Mouse (Mus musculus): Measurements from ENCODE around the gene Olfr829. TPM values are rescaled to one million over a fixed set of nuclear protein-coding genes. Genes with fewer than 3 reads are reported as not detected.
"Not testable (repeated sequence)": the region's sequence is repeated elsewhere in the genome, so short reads cannot be mapped to it uniquely, and the experiment has no call there.

Gene Olfr829
- not detected in 2 replicates for total RNA-seq (2017)

- no peak for ATAC-seq (replicated peaks; ENCODE audit: low read depth, poor library complexity, severe bottlenecking)
Measured at GRCm38 (mm10) chr9:18854633-18855032, at the start of gene Olfr829. TSS of gene Olfr829 (plus strand) at chr9:18854933.

GRCm38 (mm10) chr9:18819426-18819825, 35.3 kb upstream of the Olfr829 start, which contains the start of gene Olfr828:
TSS of gene Olfr828 (minus strand) at chr9:18819526.
- ATAC-seq (replicated peaks; ENCODE audit: low read depth, poor library complexity, severe bottlenecking), result no peak

DNA sequence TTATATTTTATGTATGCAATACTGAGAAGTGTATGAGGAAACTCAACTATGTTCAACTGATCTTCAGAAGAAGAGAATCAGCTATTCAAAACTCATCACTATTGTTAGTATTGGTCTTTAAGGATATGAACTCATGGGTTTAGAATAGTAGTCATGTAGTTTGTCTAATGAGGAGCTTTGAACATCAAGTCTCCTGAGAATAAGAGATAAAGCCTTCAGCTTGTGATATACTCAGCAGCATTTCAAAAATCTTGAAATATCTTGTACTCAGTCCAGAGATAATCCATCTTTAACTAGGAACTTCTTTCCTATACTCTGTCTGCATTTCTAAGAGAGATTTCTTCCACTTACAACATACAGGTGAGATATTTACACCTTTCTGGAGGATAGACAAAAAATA, 19.7 kb downstream of the Olfr829 start, which contains the start of gene Olfr830:
Gene Olfr830, plus strand, starts transcription at position 301 of the 400 bp plus-strand sequence.
- no peak for ATAC-seq (replicated peaks; ENCODE audit: low read depth, poor library complexity, severe bottlenecking)

- ATAC-seq (replicated peaks; ENCODE audit: low read depth, poor library complexity, severe bottlenecking), result not testable (repeated sequence)
Measured at GRCm38 (mm10) chr9:18907699-18908098, 53.0 kb downstream of the Olfr829 start.

Other genes with a start within 250 kb of the Olfr829 start
- gene Muc16, start 180.4 kb upstream of the Olfr829 start, total RNA-seq (2017), result not detected in 2 replicates
- not detected in 2 replicates for gene Olfr24, start 90.9 kb upstream of the Olfr829 start, total RNA-seq (2017)
- not detected in 2 replicates for gene Olfr828, start 35.4 kb upstream of the Olfr829 start, total RNA-seq (2017)
- gene Olfr830, start 19.8 kb downstream of the Olfr829 start, total RNA-seq (2017), result not detected in 2 replicates
- not detected in 2 replicates for gene Olfr832, start 82.2 kb downstream of the Olfr829 start, total RNA-seq (2017)
- gene Olfr834, start 133.1 kb downstream of the Olfr829 start, total RNA-seq (2017), result not detected in 2 replicates
- gene Olfr835, start 177.8 kb downstream of the Olfr829 start, total RNA-seq (2017), result not detected in 2 replicates